Mouse (Mus musculus) adrenal gland, adult 8-10 months (tissue): Measurements from ENCODE around the gene Ppfia3. TPM values are rescaled to one million over a fixed set of nuclear protein-coding genes. Genes with fewer than 3 reads are reported as not detected.

Experiments
- DNase-seq: peaks from one replicate; pipeline ENCODE4 v3.0.0; 2022
- total RNA-seq, 4 experiments: library from RNA; stranded (reverse); gene quantifications; 2 replicates each; pipeline ENCODE4 v1.2.4; 2022

The Ppfia3 gene
- total RNA-seq, 4 experiments from 2014 or later: 2.8 to 7.2 (median 4.7) TPM

GRCm38 (mm10) chr7:45312023-45312422 is 54.8 kb downstream of the Ppfia3 start:
- no peak for DNase-seq

- DNase-seq: no peak
Measured at GRCm38 (mm10) chr7:45309455-45309854, 57.4 kb downstream of the Ppfia3 start.

GRCm38 (mm10) chr7:45308551-45309240 is 58.1 kb downstream of the Ppfia3 start:
- no peak for DNase-seq

- peak; percentile 36 for DNase-seq
Measured at GRCm38 (mm10) chr7:45305275-45305674, 61.5 kb downstream of the Ppfia3 start.

GRCm38 (mm10) chr7:45304869-45305268 is 62.0 kb downstream of the Ppfia3 start:
- DNase-seq: no peak

- no peak for DNase-seq
Measured at GRCm38 (mm10) chr7:45302626-45303025, 64.2 kb downstream of the Ppfia3 start.

- no peak for DNase-seq
Measured at GRCm38 (mm10) chr7:45300270-45300669, 66.5 kb downstream of the Ppfia3 start.

GRCm38 (mm10) chr7:45299752-45300151 is 67.1 kb downstream of the Ppfia3 start:
- DNase-seq: no peak

GRCm38 (mm10) chr7:45297563-45297962 is 69.3 kb downstream of the Ppfia3 start:
- no peak for DNase-seq

DNA sequence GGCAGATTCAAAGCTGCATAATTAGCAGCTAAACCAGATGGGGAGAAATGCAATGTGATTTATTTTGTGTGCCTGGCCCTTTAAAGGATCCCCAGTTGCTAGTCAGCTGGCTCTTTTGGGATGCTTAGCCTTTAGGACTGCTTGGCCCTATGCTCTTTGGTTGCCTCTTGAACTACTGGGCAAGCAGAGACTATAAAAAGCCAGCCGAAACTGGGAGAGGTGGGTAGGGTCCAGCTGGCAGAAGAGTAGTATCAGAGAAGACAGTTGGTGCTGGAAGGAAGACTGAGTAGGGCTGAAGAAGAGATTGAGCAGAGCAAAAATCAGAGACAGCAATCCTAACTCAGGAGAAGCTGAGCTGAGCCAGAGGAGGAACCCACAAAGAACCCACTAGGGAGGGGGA is 70.2 kb downstream of the Ppfia3 start:
- no peak for DNase-seq

Other genes with a start within 250 kb of the Ppfia3 start
- 1,000 to 10,000 TPM; 1,085 to 1,250 (median 1,138) TPM for gene Rps11, start 242.6 kb downstream of the Ppfia3 start, total RNA-seq
- 1,000 to 10,000 TPM; 1,558 to 1,710 (median 1,647) TPM for gene Rpl13a, start 238.3 kb downstream of the Ppfia3 start, total RNA-seq
- not detected for gene Gm45713, start 230.8 kb downstream of the Ppfia3 start, total RNA-seq
- 10 to 100 TPM; 20.4 to 56.7 (median 39.5) TPM for gene Flt3l, start 230.6 kb downstream of the Ppfia3 start, total RNA-seq
- gene Pih1d1, start 212.7 kb downstream of the Ppfia3 start, total RNA-seq: 10 to 100 TPM; 58.4 to 73.0 (median 68.9) TPM
- 10 to 100 TPM; 76.3 to 79.7 (median 77.2) TPM for gene Aldh16a1, start 212.4 kb downstream of the Ppfia3 start, total RNA-seq
- gene Slc17a7, start 203.1 kb downstream of the Ppfia3 start, total RNA-seq: 1 to 10 TPM in 1 of 4 experiments, under 1 TPM in 3; 0.46 to 1.1 (median 0.65) TPM
- gene Gfy, start 187.4 kb downstream of the Ppfia3 start, total RNA-seq: not detected
- gene Pth2, start 186.0 kb downstream of the Ppfia3 start, total RNA-seq: not detected
- gene Ccdc155, start 162.1 kb downstream of the Ppfia3 start, total RNA-seq: 1 to 10 TPM in 1 of 4 experiments, under 1 TPM in 3; 0.12 to 1.2 (median 0.29) TPM
- gene Dkkl1, start 154.9 kb downstream of the Ppfia3 start, total RNA-seq: not detected
- 10 to 100 TPM; 10.7 to 14.1 (median 12.0) TPM for gene Tead2, start 151.3 kb downstream of the Ppfia3 start, total RNA-seq
- 10 to 100 TPM in 1 of 4 experiments, 1 to 10 TPM in 3; 4.9 to 11.2 (median 7.0) TPM for gene Cd37, start 127.9 kb downstream of the Ppfia3 start, total RNA-seq
- gene Slc6a16, start 125.9 kb downstream of the Ppfia3 start, total RNA-seq: under 1 TPM in 1 of 4 experiments, not detected in 3; 0.37 TPM
- under 1 TPM in 1 of 4 experiments, not detected in 3; 0.26 TPM for gene Slc6a21, start 89.5 kb downstream of the Ppfia3 start, total RNA-seq
- 10 to 100 TPM in 2 of 4 experiments, 1 to 10 TPM in 2; 5.8 to 19.1 (median 10.4) TPM for gene Trpm4, start 33.2 kb downstream of the Ppfia3 start, total RNA-seq
- under 1 TPM; 0.09 to 0.31 (median 0.26) TPM for gene Hrc, start 31.7 kb downstream of the Ppfia3 start, total RNA-seq
- gene Lin7b, start 3.6 kb upstream of the Ppfia3 start, total RNA-seq: 10 to 100 TPM in 2 of 4 experiments, 1 to 10 TPM in 2; 1.8 to 14.1 (median 7.6) TPM
- 100 to 1,000 TPM; 232 to 563 (median 376) TPM for gene Snrnp70, start 28.7 kb upstream of the Ppfia3 start, total RNA-seq
- gene Kcna7, start 38.6 kb upstream of the Ppfia3 start, total RNA-seq: not detected
- gene Ntf5, start 46.7 kb upstream of the Ppfia3 start, total RNA-seq: under 1 TPM in 3 of 4 experiments, not detected in 1; 0.13 to 0.22 (median 0.20) TPM
- gene Lhb, start 53.8 kb upstream of the Ppfia3 start, total RNA-seq: not detected
- gene Gys1, start 67.8 kb upstream of the Ppfia3 start, total RNA-seq: 10 to 100 TPM; 28.5 to 33.9 (median 29.8) TPM
- gene Ruvbl2, start 71.1 kb upstream of the Ppfia3 start, total RNA-seq: 10 to 100 TPM; 36.8 to 43.8 (median 38.8) TPM
- gene Ftl1, start 92.9 kb upstream of the Ppfia3 start, total RNA-seq: 1,000 to 10,000 TPM; 1,223 to 1,354 (median 1,306) TPM
- 100 to 1,000 TPM in 1 of 4 experiments, 10 to 100 TPM in 3; 71.7 to 105 (median 89.1) TPM for gene Bax, start 99.9 kb upstream of the Ppfia3 start, total RNA-seq
- gene Tulp2, start 114.9 kb upstream of the Ppfia3 start, total RNA-seq: 1 to 10 TPM in 2 of 4 experiments, under 1 TPM in 2; 0.20 to 2.5 (median 0.94) TPM
- gene Gm45808, start 119.8 kb upstream of the Ppfia3 start, total RNA-seq: 10 to 100 TPM; 38.9 to 41.2 (median 40.2) TPM
- 10 to 100 TPM; 65.1 to 80.0 (median 69.2) TPM for gene Dhdh, start 121.8 kb upstream of the Ppfia3 start, total RNA-seq
- gene Nucb1, start 143.4 kb upstream of the Ppfia3 start, total RNA-seq: 100 to 1,000 TPM; 291 to 305 (median 294) TPM
- gene Ppp1r15a, start 159.2 kb upstream of the Ppfia3 start, total RNA-seq: 10 to 100 TPM; 29.2 to 62.8 (median 45.0) TPM
- gene Plekha4, start 159.3 kb upstream of the Ppfia3 start, total RNA-seq: 1 to 10 TPM; 3.1 to 6.9 (median 4.3) TPM
- gene Hsd17b14, start 187.9 kb upstream of the Ppfia3 start, total RNA-seq: 1 to 10 TPM in 2 of 4 experiments, under 1 TPM in 1, not detected in 1; 0.99 to 2.6 (median 2.1) TPM
- 100 to 1,000 TPM; 191 to 306 (median 245) TPM for gene Bcat2, start 203.1 kb upstream of the Ppfia3 start, total RNA-seq
- gene Fgf21, start 248.5 kb upstream of the Ppfia3 start, total RNA-seq: not detected